Mouse (Mus musculus) kidney, postnatal 4 days (tissue): ENCODE measurements around the gene Fam168a.
"Not testable (repeated sequence)": the region's sequence is repeated elsewhere in the genome, so short reads cannot be mapped to it uniquely, and the experiment has no call there.

Experiments used
- DNase-seq, 2 experiments: peaks; one replicate each; pipeline ENCODE4 v3.0.0; 2021; ENCODE audit warnings: mixed read lengths in 2 of 2

The Fam168a gene

DNA sequence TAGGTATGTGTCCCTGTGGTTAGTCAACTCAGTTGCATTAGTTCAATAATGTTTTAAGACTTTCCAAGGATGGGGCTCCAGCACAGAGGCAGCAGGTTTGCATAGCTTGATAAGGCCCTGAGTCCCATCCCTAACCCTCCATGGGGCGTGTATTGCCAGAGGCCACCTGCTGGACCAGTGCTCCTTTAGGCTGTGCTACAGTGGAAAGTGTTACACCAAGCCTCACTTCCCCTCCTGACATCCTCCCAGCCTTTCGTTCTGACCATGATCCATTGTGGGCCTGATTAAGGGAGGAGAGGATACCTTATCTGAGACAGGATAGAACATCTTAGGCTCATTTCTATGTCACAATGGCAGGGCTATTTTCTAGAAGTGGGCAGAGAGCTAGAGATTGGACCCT lies 137.4 kb downstream of the Fam168a start:
- DNase-seq, result no peak

DNA sequence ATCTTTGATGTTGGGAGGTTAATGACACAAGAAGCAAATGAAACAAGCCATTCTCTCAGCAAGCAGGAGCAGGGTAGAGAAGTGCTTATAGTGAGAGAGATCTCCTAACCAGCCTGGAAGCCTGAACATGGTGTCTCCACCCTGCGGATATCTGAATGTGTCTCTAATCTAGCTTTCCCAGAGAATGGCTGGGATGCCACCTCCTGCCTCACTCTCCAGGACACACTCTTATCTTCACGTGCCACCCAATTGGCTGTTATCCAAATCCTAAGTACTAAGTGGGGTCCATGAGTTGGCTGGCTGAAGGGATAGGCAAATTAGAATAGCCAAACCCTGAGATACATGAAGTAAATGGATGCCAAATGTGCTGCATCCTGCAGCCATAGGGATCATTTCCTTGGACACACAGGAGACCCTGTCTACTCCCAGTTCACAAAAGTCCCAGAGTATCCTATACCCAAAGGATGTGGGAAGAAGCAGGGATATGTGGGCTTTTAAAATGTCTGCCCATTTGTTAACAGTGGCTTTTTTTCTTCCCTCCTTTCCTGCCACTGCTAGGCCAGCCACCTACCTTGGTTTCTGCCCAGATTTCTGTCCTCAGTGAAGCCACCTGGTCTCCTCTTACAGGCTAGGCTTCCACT lies 138.1 kb downstream of the Fam168a start:
- DNase-seq, result no peak

GRCm38 (mm10) chr7:100845026-100845400 lies 138.6 kb downstream of the Fam168a start:
- no peak for DNase-seq

- peak; percentile 67 to 78 for DNase-seq
Measured at GRCm38 (mm10) chr7:100845412-100845811, 139.0 kb downstream of the Fam168a start.

DNA sequence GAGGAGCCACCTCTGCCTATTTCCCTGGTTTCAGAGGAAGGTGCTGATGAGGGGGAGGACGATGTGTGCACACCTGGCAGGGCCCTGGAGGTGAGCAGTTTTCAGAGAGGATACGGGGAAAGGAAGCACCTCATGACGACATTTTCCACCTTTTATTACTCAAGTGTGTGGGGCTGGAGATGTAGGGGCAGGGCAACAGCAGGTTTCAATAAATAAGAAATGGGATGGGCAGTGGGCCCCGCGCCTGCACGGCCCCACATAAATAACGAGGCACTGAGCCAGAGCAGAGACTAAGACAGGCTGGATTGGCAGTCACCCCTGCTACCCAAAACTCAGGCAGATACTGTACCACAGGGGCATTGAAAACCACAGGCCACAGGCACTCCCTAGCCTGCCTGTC lies 139.6 kb downstream of the Fam168a start:
- DNase-seq, result not testable (repeated sequence)

DNA sequence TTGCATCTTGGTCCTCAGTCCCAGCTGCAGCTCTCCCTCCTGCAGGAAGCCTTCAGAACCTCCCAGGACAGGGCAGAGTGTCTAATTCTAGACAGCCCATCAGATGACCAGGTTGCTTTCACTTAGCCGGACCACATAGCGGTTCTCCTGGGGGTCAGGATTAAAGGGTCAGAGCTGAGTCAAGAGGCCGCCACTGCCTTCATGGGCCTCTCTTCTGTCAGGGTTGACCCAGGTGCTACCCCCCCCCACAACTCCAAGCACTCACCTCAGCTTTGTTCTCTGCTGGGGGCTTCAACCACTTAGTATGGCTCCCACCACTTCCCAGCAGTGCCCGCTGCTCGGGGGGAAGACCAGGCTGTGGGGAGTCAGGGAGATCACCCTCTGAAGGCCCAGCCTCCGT lies 140.7 kb downstream of the Fam168a start:
- DNase-seq, result no peak

DNA sequence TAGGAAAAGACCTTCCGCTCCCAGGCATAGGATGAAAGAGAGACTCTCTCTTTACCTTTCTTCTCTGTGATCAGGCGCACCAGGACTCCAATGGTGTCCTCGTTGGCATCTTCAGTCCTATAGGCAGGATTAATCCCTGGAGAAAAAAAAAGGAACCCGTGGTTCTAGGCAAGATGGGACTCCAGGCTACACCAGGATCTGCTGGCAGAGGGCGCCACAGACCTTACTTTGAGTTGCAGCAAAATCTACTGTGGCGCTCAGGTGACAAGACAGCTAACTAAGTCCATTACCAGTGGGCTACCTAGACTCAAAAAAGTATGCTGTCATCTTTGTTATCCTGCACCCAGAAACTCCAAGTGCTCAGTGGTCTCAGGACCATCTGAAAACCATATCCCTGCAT lies 142.3 kb downstream of the Fam168a start:
- peak; percentile 89 to 91 for DNase-seq

DNA sequence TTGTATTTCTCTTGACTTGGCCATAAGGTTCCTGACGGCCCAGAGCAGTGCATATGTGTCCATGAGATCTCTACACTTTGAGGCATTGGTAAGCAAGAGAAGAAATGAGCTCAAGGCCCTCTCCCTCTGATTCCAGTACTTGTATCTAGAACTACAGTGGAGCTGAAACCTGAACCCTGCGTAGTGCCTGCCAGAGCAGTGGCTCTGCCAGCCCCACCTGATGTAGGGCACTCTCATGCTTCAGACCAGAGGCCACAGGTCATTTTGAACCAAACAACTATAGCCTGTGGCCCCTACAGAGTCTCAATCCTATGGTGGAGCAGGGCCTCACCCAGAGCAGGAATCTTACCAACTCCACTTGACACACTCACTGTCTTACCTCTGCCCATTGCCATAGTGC lies 143.1 kb downstream of the Fam168a start:
- DNase-seq, result no peak

DNA sequence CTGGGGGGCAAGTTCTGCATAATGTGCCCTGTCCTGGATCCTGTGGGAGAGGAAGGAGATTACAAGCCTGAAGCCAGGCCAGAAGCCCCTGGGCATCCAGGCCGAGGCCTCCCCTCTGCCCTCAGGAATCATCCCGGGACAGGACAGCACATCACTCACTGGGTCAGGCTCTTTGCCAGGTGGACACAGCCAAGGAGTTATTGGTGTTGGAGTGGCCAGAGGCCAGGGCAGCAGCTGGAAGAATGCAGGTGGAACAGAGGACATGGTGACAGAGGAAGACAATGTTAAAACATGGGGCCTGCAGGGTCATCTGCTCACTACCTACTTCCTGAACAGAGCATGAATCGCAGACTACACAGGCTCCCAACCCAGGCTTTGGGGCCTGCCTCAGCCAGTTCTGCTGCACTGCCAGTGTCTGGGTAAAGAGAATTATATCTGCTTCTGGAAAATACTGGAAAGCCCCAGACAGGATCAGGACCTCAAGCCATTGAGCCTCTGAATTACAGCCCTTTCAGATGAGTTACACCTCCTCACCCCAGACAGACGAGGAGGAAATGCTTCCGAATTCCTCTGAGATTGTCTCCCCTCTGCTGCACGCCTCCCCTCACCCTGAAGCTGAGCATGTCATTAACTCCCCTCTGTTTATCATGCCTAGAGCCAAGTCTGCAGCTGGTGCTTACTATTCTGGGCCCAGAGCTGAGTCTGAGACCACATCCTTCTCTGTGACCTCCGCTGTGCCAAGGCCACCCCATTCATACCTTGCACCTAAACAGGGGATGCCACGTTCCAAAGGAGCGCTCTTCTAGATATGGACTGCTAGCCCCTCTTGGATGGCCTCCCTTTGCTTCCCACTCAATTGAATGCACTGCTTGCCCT lies 145.3 kb downstream of the Fam168a start:
- peak in 1 of 2 experiments; percentile 47 for DNase-seq

GRCm38 (mm10) chr7:100853396-100853795 lies 147.0 kb downstream of the Fam168a start:
- no peak for DNase-seq

GRCm38 (mm10) chr7:100854137-100854814 lies 147.8 kb downstream of the Fam168a start:
- peak in 1 of 2 experiments; percentile 33 for DNase-seq

DNA sequence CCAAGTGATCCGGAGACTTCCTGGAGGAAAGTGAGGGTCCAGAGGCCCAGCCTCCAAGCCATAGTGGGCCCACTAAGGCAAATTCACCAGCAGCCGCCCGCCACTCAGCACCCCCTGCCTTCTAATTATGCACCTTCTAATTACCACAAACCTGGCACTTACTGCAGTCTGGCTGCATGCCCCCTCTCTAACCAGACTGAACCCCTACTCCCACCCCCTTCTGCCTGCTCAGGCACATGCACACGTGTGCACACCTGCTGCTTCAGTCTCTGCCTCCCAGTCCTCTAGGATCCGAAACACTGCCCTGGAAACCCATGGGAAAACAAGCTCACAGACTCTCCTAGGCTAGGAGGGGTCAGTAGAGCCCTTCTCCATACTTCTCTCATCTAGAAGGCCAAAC lies 148.4 kb downstream of the Fam168a start:
- no peak for DNase-seq

- peak; percentile 26 to 35 for DNase-seq
Measured at GRCm38 (mm10) chr7:100855300-100855699, 148.9 kb downstream of the Fam168a start.

GRCm38 (mm10) chr7:100855795-100856573 lies 149.5 kb downstream of the Fam168a start:
- DNase-seq, result peak; percentile 54 to 75

DNA sequence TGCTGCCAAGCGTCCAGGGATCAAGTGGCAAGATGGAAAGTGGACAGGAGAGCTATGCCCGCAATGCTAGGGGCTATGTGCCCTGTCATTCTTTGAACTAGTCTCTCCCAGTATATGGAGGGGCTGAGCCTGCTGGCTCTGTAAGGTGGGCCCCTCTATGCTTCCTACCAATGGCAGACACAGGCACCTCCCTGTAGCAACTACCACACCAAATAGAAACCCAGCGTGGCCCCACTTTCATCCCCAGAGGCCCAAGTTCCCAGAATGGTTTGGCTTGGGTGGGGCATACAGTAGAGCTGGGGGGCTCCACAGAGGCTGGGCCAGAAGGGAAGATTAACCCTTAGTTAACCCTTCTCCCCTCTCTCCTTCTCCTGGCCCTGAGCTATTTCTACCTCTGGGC lies 154.0 kb downstream of the Fam168a start:
- no peak for DNase-seq

DNA sequence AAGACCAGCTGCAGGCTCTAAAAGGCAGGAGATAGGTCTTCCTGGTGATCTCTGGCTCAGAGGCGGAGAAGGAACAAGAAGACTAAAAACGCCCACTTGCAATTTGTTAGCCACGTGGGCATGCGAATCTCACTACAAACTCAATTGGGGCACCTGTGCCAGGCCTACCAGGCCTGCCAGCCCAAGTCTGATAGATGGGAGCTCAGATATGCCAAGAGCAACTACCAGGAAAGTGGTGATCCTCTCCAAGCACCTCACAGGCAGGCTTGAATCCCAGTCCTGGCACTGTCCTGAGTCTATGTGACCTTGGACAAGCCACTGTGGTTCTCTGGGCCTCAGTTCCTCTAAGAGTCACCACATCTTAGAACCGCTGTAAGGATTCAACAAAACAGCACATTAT lies 154.8 kb downstream of the Fam168a start:
- no peak for DNase-seq

GRCm38 (mm10) chr7:100862353-100862752 lies 155.9 kb downstream of the Fam168a start:
- no peak for DNase-seq

- DNase-seq, result peak; percentile 98 to 99
Measured at GRCm38 (mm10) chr7:100862828-100863638, 156.6 kb downstream of the Fam168a start, which contains the start of gene Relt. Relt (minus strand) TSS chr7:100863446.

DNA sequence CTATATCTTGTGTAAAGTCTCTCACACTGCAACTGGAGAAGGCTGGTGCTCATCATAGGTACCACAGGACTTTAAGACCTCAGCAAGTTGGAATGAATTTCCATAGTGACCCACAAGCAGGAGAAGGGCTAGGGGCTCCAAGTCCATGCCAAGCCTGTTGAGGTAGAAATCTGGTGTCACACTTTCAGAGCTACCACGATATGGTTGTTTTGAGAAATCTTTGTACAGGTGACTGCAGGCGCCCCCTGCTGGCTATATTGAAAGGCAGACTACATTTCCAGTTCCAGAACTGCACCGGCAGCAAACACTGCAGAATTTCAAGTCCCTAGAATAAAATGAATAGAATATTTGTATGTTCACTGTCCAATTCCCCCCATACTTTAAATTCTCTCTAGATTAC lies 160.2 kb downstream of the Fam168a start:
- peak; percentile 79 to 84 for DNase-seq

- DNase-seq, result no peak
Measured at GRCm38 (mm10) chr7:100867561-100867960, 161.1 kb downstream of the Fam168a start.

DNA sequence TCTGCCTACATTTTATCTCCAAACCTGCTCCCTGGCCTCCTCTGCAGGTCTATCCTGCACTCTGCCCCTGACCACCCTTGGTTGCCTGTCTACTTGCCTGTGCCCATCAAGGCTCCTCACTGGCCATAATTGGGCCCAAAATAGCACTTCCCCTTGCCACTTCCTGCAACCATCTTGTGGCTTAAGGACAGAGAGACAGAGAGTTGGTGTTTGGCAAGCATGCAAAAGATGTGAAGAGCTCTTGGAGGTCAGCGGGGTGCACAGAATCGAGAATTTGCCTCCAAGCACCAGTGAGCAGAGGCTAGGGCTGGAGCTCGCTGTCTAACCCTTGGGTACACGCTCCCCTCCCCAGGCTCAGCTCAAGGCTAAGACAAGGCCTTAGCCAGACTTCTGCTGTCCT lies 162.1 kb downstream of the Fam168a start:
- peak in 1 of 2 experiments; percentile 28 for DNase-seq
